Mouse (Mus musculus) ES-Bruce4 (cell line): Measurements from ENCODE around the gene Scfd2.

Source experiments
- CTCF ChIP-seq: IDR thresholded peaks from one replicate; pipeline ENCODE4 v1.8.1; 2011; ENCODE audit warnings: low read depth, low read length
- POLR2A ChIP-seq: IDR thresholded peaks from one replicate; pipeline ENCODE4 v1.8.1; 2011; ENCODE audit warnings: low read length; ENCODE audit not compliant: insufficient read depth

DNA sequence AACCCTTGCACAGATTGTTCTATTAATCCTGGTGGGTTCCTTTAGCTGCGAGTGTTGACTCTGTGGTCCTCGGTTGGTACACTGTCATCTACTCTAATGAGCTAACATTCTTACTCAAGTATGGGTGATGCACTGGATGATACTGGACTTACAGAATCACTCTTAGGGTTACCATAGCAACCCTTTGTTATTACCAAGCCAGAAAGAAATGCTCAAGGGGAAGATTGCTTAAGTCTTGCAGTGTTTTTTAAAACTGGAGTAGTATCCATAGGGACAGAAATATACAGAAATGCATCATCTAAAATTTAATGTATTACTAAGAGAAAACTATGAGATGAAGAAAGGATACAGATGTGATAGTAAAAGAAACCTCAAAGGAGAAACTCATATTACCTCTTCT lies 139.8 kb downstream of the Scfd2 start:
- TF ChIP-seq POLR2A (no peak), CTCF (no peak)
